Mouse (Mus musculus): ENCODE measurements around the gene Atp9a.

- TF ChIP-seq EP300 (IDR thresholded peaks at IDR 0.05): no peak
- peak; percentile 34 for TF ChIP-seq CTCF (IDR thresholded peaks at IDR 0.05)
Observed at GRCm38 (mm10) chr2:168738854-168739253, 3.4 kb downstream of the Atp9a start.
